Mouse (Mus musculus): ENCODE results near the gene Ttc16.

The Ttc16 gene

GRCm38 (mm10) chr2:32712934-32713817 lies 62.3 kb downstream of the Ttc16 start, which contains the start of gene Cdk9:
Gene Cdk9, minus strand, starts transcription at chr2:32713076.
- peak; percentile 92 for DNase-seq

- peak; percentile 95 for DNase-seq
Observed at GRCm38 (mm10) chr2:32712586-32712933, 62.9 kb downstream of the Ttc16 start.

GRCm38 (mm10) chr2:32712108-32712551 lies 63.3 kb downstream of the Ttc16 start:
- peak; percentile 34 for DNase-seq

- DNase-seq, result no peak
Observed at GRCm38 (mm10) chr2:32711301-32712056, 64.0 kb downstream of the Ttc16 start.

- DNase-seq, result no peak
Observed at GRCm38 (mm10) chr2:32710425-32710824, 65.0 kb downstream of the Ttc16 start.

- DNase-seq, result no peak
Observed at GRCm38 (mm10) chr2:32709521-32710137, 65.8 kb downstream of the Ttc16 start.

GRCm38 (mm10) chr2:32708643-32709042 lies 66.8 kb downstream of the Ttc16 start:
- no peak for DNase-seq
